Mouse (Mus musculus) liver, postnatal 0 days (tissue): Measurements from ENCODE around the gene Braf.

Source experiments
- CTCF ChIP-seq: sonication (generic); IDR thresholded peaks from 2 replicates; pipeline ENCODE4 v1.5.1; 2016; ENCODE audit warnings: antibody characterized with exemption, low read depth
- EP300 ChIP-seq: IDR thresholded peaks from 2 replicates; pipeline ENCODE4 v1.6.1; 2016; ENCODE audit warnings: antibody characterized with exemption, low read depth, mild to moderate bottlenecking

DNA sequence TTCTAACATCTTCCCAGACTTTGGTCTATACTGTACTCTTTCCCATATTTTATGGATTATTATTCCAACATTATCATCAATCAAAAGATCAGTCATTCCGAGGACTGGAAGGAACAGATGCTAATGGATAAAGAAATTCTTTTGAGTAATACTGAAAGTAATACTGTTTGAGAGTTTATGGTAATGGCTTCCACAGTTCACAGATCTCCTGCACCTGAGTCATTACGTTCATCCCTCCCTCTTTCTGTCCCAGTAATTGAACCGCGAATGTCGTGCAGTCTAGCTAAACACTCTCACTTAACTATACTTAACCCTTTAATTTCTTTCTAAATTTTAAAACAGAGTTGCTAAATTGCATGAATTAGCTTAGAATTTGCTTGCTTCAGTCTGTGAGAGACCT lies 43.5 kb downstream of the Braf start:
- TF ChIP-seq CTCF (no peak), EP300 (no peak)
